Mouse (Mus musculus) forebrain, embryonic 16.5 days (tissue): Measurements from ENCODE around the gene Ifitm2. TPM values are rescaled to one million over a fixed set of nuclear protein-coding genes. Genes with fewer than 3 reads are reported as not detected.

Source experiments
- ATAC-seq: fragments of 200-750 bp; cut with Nextera tagmentation; 2 replicates; pipeline ENCODE4 v1.8.0; 2017; ENCODE audit warnings: mild to moderate bottlenecking, moderate library complexity
- H3K27ac ChIP-seq: fragments of 300-500 bp; sonication (generic); 2 replicates; pipeline ENCODE4 v1.5.1; 2014; ENCODE audit warnings: low read length, control low read depth
- H3K27me3 ChIP-seq: fragments of 300-500 bp; sonication (generic); replicated peaks from 2 replicates; pipeline ENCODE4 v1.6.1; 2014; ENCODE audit warnings: low read length; ENCODE audit not compliant: control insufficient read depth, insufficient read depth
- H3K36me3 ChIP-seq: fragments of 300-500 bp; sonication (generic); 2 replicates; pipeline ENCODE4 v1.6.1; 2014; ENCODE audit not compliant: control insufficient read depth, insufficient read depth
- H3K4me1 ChIP-seq: fragments of 300-500 bp; sonication (generic); replicated peaks from 2 replicates; pipeline ENCODE4 v1.6.1; 2014; ENCODE audit warnings: low read length; ENCODE audit not compliant: control insufficient read depth, insufficient read depth
- H3K4me2 ChIP-seq: fragments of 300-500 bp; sonication (generic); 2 replicates; pipeline ENCODE4 v1.6.1; 2014; ENCODE audit warnings: mild to moderate bottlenecking, low read length, control low read depth
- H3K4me3 ChIP-seq: fragments of 300-500 bp; sonication (generic); replicated peaks from 2 replicates; pipeline ENCODE4 v1.5.1; 2014; ENCODE audit warnings: mild to moderate bottlenecking, low read length, control low read depth
- H3K9ac ChIP-seq: fragments of 300-500 bp; sonication (generic); replicated peaks from 2 replicates; pipeline ENCODE4 v1.6.1; 2014; ENCODE audit warnings: low read depth, low read length, control low read depth
- H3K9me3 ChIP-seq: fragments of 300-500 bp; sonication (generic); 2 replicates; pipeline ENCODE4 v1.6.1; 2016; ENCODE audit warnings: low read length; ENCODE audit not compliant: control insufficient read depth
- WGBS: fragments of 180-500 bp; shearing (Covaris S2); extraction: QIAGEN DNeasy Blood & Tissue Kit; methylation state at CpG from one replicate; pipeline ENCODE4 v1.1.7; 2014; 5-methylcytosine and 5-hydroxymethylcytosine counted together
- polyA plus RNA-seq: library from polyadenylated mRNA; unstranded; fragments of >200 nt; fragmentation: Nextera tagmentation; extraction: Ambion mirVana; gene quantifications from 2 replicates; pipeline ENCODE4 v1.2.1, GENCODE M21; 2015

Ifitm2 gene
- polyA plus RNA-seq, 1 experiment from 2014 or later = 126 TPM

DNA sequence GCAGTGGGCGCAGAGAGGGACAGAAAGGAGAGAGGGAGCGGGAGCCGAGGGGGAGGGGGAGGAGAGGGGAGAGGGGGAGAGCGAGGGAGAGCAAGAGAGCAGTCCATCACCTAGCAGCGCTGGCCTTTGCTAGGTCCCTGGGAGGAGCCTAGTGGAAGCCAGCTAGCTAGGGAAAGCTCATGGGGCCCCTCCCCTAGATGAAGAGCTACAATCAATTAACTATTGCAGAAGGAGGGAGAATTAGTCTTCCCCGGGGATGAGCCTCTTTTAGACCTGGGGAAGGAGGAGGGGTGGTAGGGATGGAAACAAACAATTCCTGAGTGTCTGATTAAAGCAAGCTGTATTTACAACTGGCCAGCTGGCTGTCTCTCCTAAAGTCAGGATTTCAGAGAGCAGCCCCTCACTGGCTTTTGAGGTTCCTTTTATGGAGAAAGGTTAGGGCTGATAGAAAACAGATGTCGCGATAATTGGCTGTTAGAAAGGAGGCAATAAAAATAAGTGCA, 16.1 kb downstream of the Ifitm2 start:
- Histone ChIP-seq H3K27ac (no peak overlapping the region), H3K4me3 (no peak overlapping the region), H3K4me2 (no peak overlapping the region), H3K9ac (no peak overlapping the region), H3K27me3 (no peaks in the 10 kb centered on the region), H3K9me3 (no peaks in the 10 kb centered on the region), H3K4me1 (peaks cover 11% of the 10 kb centered on the region), H3K36me3 (no peaks in the 10 kb centered on the region)
- ATAC-seq = no peak
- WGBS = 23% methylated on average over 5 of the region's 8 CpGs

DNA sequence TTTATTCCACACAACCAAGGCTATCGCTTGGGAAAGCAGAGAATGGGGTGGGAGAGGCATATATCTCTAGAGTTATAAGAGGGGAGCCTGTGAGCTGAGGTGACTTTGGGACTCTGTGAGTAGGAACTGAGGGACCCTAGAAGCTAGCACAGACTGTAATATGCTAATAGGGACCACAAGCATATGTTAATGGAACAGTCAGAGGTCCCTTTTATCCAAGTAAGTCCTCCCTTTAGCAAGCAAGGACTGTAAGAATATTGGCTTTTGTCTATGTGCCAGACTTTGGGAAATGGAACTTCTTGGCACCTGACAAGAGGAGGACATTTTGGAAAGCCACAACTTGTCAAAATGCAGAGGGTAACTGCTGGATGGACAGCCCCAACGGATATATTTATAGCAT, 16.9 kb downstream of the Ifitm2 start:
- H3K27ac ChIP-seq = no peak overlapping the region
- H3K4me1 ChIP-seq = peaks cover 11% of the 10 kb centered on the region
- H3K9ac ChIP-seq = no peak overlapping the region
- H3K4me3 ChIP-seq = no peak overlapping the region
- no peaks in the 10 kb centered on the region for H3K36me3 ChIP-seq
- no peak for ATAC-seq
- H3K27me3 ChIP-seq = no peaks in the 10 kb centered on the region
- no peaks in the 10 kb centered on the region for H3K9me3 ChIP-seq
- 21% methylated on average over 2 of the region's 2 CpGs for WGBS
- no peak overlapping the region for H3K4me2 ChIP-seq

DNA sequence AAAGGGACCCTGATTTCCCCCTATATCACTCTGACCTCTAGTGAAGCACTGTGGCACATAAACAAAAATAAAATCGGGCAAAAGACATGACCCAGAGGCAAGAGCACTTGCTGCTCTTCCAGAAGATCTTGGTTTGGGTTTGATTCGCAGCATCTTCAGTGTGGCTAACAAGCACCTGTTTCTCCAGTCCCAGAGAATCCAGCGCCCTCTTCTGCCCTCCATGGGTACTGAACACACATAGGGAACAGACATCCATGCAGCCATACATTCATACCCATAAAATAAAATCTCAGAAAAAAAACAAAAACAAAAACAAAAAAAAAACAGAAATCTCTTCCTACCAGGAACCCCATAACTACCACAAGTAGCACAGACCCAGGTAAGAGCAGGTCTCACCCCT, 17.4 kb downstream of the Ifitm2 start:
- Histone ChIP-seq H3K9me3 (no peaks in the 10 kb centered on the region), H3K4me3 (no peak overlapping the region), H3K4me2 (no peak overlapping the region), H3K36me3 (no peaks in the 10 kb centered on the region), H3K9ac (no peak overlapping the region), H3K27me3 (no peaks in the 10 kb centered on the region), H3K27ac (no peak overlapping the region), H3K4me1 (peaks cover 11% of the 10 kb centered on the region)
- no peak for ATAC-seq
- 50% methylated on average over 3 of the region's 3 CpGs for WGBS

DNA sequence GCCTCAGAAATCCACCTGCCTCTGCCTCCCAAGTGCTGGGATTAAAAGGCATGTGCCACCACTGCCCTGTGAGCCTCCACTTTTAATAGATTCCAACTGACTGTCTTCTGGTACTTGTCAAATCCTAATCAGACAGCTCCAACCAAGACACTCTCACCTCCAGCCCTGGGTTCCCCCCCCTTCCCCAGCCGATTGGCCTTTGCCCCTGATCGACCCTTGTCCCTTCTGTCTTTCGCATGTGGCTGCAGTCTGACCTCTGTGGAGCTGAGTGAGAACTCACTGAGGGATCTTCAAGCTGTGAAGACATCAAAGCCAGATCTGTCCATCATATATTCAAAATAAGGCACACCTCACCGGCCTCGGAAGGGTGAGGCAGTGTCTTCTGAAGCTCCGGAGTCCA, 28.6 kb downstream of the Ifitm2 start:
- no peak for ATAC-seq
- WGBS = 92% methylated on average over 6 of the region's 6 CpGs
- H3K4me1 ChIP-seq = peaks cover 13% of the 10 kb centered on the region
- H3K9me3 ChIP-seq = no peaks in the 10 kb centered on the region
- no peak overlapping the region for H3K27ac ChIP-seq
- no peaks in the 10 kb centered on the region for H3K36me3 ChIP-seq
- H3K4me3 ChIP-seq = no peak overlapping the region
- no peak overlapping the region for H3K9ac ChIP-seq
- H3K27me3 ChIP-seq = peaks cover 23% of the 10 kb centered on the region
- no peak overlapping the region for H3K4me2 ChIP-seq

DNA sequence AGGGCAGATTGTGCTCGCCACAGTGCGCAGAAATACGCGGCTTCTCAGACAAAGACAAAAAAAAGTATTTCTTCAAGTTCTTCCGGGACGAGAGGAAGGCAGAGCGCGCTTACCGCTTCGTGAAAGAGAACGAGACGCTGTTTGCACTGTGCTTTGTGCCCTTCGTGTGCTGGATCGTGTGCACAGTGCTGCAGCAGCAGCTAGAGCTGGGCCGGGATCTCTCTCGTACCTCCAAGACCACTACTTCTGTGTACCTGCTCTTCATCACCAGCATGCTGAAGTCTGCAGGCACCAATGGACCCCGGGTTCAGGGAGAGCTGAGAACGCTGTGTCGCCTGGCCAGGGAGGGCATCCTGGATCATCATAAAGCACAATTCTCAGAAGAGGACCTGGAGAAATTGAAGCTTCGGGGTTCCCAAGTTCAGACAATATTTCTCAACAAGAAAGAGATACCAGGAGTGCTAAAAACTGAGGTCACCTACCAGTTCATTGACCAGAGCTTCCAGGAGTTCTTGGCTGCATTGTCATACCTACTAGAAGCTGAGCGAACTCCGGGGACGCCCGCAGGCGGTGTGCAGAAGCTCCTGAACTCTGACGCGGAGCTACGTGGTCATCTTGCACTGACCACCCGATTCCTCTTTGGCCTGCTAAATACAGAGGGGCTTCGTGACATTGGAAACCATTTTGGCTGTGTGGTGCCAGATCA, 32.6 kb downstream of the Ifitm2 start:
- Histone ChIP-seq H3K9ac (peak overlapping the region; percentile 39), H3K4me1 (peaks cover 16% of the 10 kb centered on the region), H3K4me2 (peak overlapping the region; percentile 92), H3K36me3 (no peaks in the 10 kb centered on the region), H3K9me3 (no peaks in the 10 kb centered on the region), H3K4me3 (peak overlapping the region; percentile 48), H3K27ac (no peak overlapping the region), H3K27me3 (peaks cover 49% of the 10 kb centered on the region)
- 21% methylated on average over 30 of the region's 30 CpGs for WGBS
- ATAC-seq = peak; percentile 38

DNA sequence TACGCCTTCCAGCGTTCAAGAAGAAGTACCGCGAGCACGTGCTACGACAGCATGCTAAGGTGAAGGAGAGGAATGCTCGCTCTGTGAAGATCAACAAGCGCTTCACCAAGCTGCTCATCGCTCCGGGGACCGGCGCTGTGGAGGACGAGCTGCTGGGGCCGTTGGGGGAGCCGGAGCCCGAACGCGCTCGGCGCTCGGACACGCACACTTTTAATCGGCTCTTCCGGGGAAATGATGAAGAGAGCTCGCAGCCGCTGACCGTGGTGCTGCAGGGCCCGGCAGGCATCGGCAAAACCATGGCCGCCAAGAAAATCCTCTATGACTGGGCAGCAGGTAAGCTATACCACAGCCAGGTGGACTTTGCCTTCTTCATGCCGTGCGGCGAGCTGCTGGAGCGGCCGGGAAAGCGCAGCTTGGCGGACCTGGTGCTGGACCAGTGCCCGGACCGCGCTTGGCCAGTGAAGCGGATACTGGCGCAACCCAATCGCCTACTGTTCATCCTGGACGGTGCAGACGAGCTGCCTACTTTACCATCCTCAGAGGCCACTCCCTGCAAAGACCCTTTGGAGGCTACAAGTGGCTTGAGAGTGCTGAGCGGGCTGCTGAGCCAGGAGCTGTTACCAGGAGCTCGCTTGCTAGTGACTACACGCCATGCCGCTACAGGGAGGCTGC, 33.3 kb downstream of the Ifitm2 start:
- Histone ChIP-seq H3K4me3 (peak overlapping the region; percentile 48), H3K4me1 (peaks cover 16% of the 10 kb centered on the region), H3K27me3 (peaks cover 49% of the 10 kb centered on the region), H3K4me2 (peak overlapping the region; percentile 92), H3K27ac (no peak overlapping the region), H3K9ac (peak overlapping the region; percentile 39), H3K36me3 (no peaks in the 10 kb centered on the region), H3K9me3 (no peaks in the 10 kb centered on the region)
- peak; percentile 62 for ATAC-seq
- WGBS = under 1% methylated on average over 49 of the region's 49 CpGs

DNA sequence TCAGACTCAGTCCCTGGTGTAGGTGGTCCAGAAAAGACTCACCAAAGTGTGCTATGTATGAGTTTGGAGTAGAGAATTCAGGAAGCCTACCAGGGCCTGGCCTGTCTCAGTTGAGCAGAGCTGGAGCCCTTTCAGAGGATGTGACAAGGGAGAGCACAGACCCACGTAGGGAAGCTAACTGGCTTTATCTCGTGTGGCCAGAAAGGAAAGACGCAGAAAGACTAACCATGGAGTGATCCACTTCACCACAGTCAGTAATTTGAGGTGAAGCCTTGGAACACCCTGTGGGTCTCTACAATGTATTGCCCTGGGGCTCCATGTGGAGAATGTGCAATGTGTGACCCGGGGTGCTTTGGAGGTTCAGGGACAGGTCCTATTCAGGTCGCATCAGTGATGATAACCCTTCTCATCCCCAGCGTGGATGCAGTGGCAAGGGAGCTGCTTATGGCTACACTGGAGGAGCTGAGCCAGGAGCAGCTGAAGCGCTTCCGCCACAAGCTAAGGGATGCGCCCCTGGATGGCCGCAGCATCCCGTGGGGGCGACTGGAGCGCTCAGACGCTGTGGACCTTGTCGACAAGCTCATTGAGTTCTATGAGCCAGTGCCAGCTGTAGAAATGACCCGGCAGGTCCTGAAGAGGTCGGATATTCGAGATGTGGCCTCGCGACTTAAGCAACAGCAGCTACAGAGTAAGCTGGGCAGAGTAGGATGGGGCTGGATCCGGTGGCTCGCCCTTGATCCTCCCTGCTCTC, 34.4 kb downstream of the Ifitm2 start:
- peaks cover 49% of the 10 kb centered on the region for H3K27me3 ChIP-seq
- ATAC-seq = no peak
- no peak overlapping the region for H3K4me3 ChIP-seq
- WGBS = 29% methylated on average over 22 of the region's 22 CpGs
- H3K4me1 ChIP-seq = peaks cover 16% of the 10 kb centered on the region
- no peak overlapping the region for H3K4me2 ChIP-seq
- no peaks in the 10 kb centered on the region for H3K36me3 ChIP-seq
- no peak overlapping the region for H3K27ac ChIP-seq
- no peak overlapping the region for H3K9ac ChIP-seq
- H3K9me3 ChIP-seq = no peaks in the 10 kb centered on the region

DNA sequence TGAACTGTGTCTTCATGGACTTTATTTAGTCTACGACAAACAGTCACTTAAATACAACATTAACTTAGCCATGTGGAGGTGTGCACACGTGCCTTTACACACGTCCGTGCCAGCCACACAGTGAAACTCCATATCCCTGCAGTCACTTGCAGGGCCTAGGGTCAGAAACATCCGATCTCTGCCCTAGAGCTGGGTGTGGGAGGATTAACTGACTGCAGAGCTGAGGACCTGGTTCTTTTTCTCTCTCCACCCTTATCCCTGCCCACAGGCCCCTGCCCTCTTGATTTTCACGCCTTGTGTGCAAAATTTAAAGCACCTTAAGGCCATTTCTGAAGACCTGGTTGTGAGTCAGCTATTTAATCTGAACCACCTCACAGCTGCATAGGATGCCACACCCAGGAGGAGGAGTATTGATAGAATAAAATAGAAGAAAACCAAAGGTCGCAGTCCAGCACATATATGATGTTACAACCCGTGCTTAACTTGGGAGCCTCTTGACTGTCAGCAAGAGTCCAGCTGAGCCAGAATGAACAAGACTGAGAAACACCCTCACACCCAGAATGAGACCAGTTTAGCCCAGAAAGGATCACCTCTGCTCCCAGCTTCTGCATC, 35.3 kb downstream of the Ifitm2 start, which contains the start of gene Nlrp6:
Gene Nlrp6 (plus strand): TSS at position 485 of the 612 bp plus-strand sequence.
- no peak within 1 kb of the TSS for H3K4me2 ChIP-seq
- no peak for ATAC-seq
- WGBS = 80% methylated on average over 8 of the region's 8 CpGs

DNA sequence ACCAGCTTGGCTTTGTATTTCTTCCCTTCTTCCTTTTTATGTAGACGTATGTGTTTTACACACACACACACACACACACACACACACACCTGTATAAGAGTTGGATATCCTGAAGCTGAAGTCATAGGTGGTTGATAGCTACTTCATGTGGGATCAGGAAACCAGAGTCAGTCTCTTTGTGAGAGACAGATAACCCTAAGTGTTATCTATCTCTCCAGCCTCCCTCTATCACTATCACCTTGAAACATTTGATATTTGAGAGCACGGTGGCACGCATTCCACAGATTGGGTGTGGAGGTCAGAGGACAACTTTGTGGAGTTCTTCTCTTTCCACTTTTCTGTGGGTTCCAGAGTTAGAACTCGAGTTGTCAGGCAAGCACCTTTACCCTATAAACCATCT, 35.9 kb downstream of the Ifitm2 start:
- H3K36me3 ChIP-seq = no peaks in the 10 kb centered on the region
- no peak for ATAC-seq
- no peak overlapping the region for H3K4me2 ChIP-seq
- 84% methylated on average over 4 of the region's 4 CpGs for WGBS
- H3K27me3 ChIP-seq = peaks cover 49% of the 10 kb centered on the region
- H3K27ac ChIP-seq = no peak overlapping the region
- no peaks in the 10 kb centered on the region for H3K9me3 ChIP-seq
- H3K4me3 ChIP-seq = no peak overlapping the region
- peaks cover 16% of the 10 kb centered on the region for H3K4me1 ChIP-seq
- no peak overlapping the region for H3K9ac ChIP-seq

More for the DNA sequence above, 35.3 kb downstream of the Ifitm2 start, which contains the start of gene Nlrp6:
- H3K27ac ChIP-seq = no peak within 1 kb of the TSS
- peaks cover 49% of the 10 kb centered on the region for H3K27me3 ChIP-seq
- H3K36me3 ChIP-seq = no peaks in the 10 kb centered on the region
- H3K4me1 ChIP-seq = peaks cover 16% of the 10 kb centered on the region
- no peaks in the 10 kb centered on the region for H3K9me3 ChIP-seq
- no peak within 1 kb of the TSS for H3K4me3 ChIP-seq
- no peak within 1 kb of the TSS for H3K9ac ChIP-seq
